Mouse (Mus musculus) testis, adult 2 months (tissue): ENCODE data around the gene Nup98. TPM values are rescaled to one million over a fixed set of nuclear protein-coding genes. Genes with fewer than 3 reads are reported as not detected.
A peak's percentile ranks its signal among the peaks of the same experiment; 100 is the strongest.

Experiments used
- H3K27ac ChIP-seq: fragments of 200-500 bp; 2 replicates; pipeline ENCODE4 v1.5.1; 2012; ENCODE audit warnings: low read depth, low read length; ENCODE audit not compliant: control insufficient read depth, insufficient read depth
- H3K27me3 ChIP-seq: fragments of 200-500 bp; 2 replicates; pipeline ENCODE4 v1.6.1; 2012; ENCODE audit warnings: mild to moderate bottlenecking, low read length, moderate library complexity; ENCODE audit not compliant: control insufficient read depth, insufficient read depth
- H3K36me3 ChIP-seq: fragments of 200-500 bp; 2 replicates; pipeline ENCODE4 v1.6.1; 2012; ENCODE audit warnings: mild to moderate bottlenecking, low read length; ENCODE audit not compliant: control insufficient read depth, insufficient read depth
- H3K4me1 ChIP-seq: fragments of 200-500 bp; 2 replicates; pipeline ENCODE4 v1.6.1; 2012; ENCODE audit warnings: low read length; ENCODE audit not compliant: control insufficient read depth, insufficient read depth
- H3K4me3 ChIP-seq: fragments of 200-500 bp; 2 replicates; pipeline ENCODE4 v1.5.1; 2012; ENCODE audit warnings: low read depth, mild to moderate bottlenecking, low read length, moderate library complexity, mixed read lengths; ENCODE audit not compliant: control insufficient read depth
- CTCF ChIP-seq: fragments of 200-500 bp; IDR thresholded peaks from 2 replicates; pipeline ENCODE4 v1.5.1; 2012; ENCODE audit warnings: low read depth, mild to moderate bottlenecking, inconsistent platforms, low read length, moderate library complexity; ENCODE audit not compliant: control insufficient read depth, insufficient read depth, insufficient replicate concordance
- POLR2A ChIP-seq: fragments of 200-500 bp; IDR thresholded peaks from 2 replicates; pipeline ENCODE4 v1.6.1; 2012; ENCODE audit warnings: low read depth, mild to moderate bottlenecking, inconsistent platforms, low read length, moderate library complexity; ENCODE audit not compliant: control insufficient read depth
- polyA plus RNA-seq: library from polyadenylated mRNA; depleted of rRNA; stranded (reverse); fragments of >200 nt; gene quantifications from 2 replicates; pipeline ENCODE4 v1.2.3, GENCODE M21; 2012

The Nup98 gene
- polyA plus RNA-seq, 1 experiment: 126 TPM

DNA sequence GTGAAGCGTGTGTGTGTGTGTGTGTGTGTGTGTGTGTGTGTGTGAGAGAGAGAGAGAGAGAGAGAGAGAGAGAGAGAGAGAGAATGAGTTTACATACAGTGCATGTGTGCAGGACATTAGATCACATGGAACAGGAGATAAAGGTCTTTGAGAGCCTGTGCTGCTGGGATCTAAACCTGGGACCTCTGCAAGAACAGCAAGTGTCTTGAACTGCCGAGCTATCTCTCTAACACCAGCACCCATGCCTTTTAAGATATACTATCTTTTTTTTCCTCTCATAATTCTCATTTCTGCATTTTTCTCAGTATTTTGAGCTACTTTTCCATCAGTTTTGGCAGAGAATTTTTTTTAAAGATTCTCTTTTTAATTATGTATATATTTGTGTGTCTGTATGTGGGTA is 106.4 kb downstream of the Nup98 start:
- Histone ChIP-seq H3K4me3 (no peak overlapping the region), H3K27ac (no peak overlapping the region), H3K36me3 (no peaks in the 10 kb centered on the region), H3K4me1 (peaks cover 29% of the 10 kb centered on the region), H3K27me3 (no peaks in the 10 kb centered on the region)
- no peak for TF ChIP-seq CTCF
- TF ChIP-seq POLR2A: no peak

- Histone ChIP-seq H3K36me3 (no peaks in the 10 kb centered on the region), H3K27ac (no peak overlapping the region), H3K27me3 (no peaks in the 10 kb centered on the region), H3K4me1 (peaks cover 29% of the 10 kb centered on the region), H3K4me3 (no peak overlapping the region)
- TF ChIP-seq CTCF: no peak
- no peak for TF ChIP-seq POLR2A
Measured at GRCm38 (mm10) chr7:102102696-102103095, 107.3 kb downstream of the Nup98 start.

DNA sequence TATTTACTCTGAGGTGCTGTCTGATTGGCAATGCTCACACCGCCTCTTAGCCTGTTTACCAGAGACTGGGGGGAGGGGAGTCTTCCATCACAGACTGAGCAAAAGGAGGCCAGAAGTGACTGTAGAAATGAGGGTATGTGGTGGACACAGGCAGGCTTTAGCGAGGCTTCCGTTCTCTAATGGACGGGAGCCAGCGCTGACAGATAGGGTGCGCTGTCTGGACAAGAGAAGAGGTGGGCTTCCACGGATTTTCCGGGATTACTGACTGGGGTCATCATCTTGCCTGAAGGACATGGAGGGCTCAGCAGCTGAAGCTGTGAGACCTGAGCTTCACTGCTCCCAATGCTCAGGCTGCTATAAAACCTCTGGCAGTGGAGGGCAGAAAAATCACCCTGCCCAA is 107.7 kb downstream of the Nup98 start:
- Histone ChIP-seq H3K4me3 (no peak overlapping the region), H3K4me1 (peaks cover 29% of the 10 kb centered on the region), H3K27me3 (no peaks in the 10 kb centered on the region), H3K27ac (no peak overlapping the region), H3K36me3 (no peaks in the 10 kb centered on the region)
- TF ChIP-seq POLR2A (no peak), CTCF (no peak)

- Histone ChIP-seq H3K27me3 (no peaks in the 10 kb centered on the region), H3K27ac (no peak within 1 kb of the TSS), H3K36me3 (no peaks in the 10 kb centered on the region), H3K4me1 (peaks cover 22% of the 10 kb centered on the region), H3K4me3 (no peak within 1 kb of the TSS)
- TF ChIP-seq CTCF (no peak), POLR2A (no peak)
Measured at GRCm38 (mm10) chr7:102101487-102101886, 108.5 kb downstream of the Nup98 start, which contains the start of gene Art1. TSS of gene Art1 (plus strand) at chr7:102101743.

GRCm38 (mm10) chr7:102100868-102101267 is 109.1 kb downstream of the Nup98 start:
- no peak overlapping the region for H3K27ac ChIP-seq
- H3K4me3 ChIP-seq: no peak overlapping the region

DNA sequence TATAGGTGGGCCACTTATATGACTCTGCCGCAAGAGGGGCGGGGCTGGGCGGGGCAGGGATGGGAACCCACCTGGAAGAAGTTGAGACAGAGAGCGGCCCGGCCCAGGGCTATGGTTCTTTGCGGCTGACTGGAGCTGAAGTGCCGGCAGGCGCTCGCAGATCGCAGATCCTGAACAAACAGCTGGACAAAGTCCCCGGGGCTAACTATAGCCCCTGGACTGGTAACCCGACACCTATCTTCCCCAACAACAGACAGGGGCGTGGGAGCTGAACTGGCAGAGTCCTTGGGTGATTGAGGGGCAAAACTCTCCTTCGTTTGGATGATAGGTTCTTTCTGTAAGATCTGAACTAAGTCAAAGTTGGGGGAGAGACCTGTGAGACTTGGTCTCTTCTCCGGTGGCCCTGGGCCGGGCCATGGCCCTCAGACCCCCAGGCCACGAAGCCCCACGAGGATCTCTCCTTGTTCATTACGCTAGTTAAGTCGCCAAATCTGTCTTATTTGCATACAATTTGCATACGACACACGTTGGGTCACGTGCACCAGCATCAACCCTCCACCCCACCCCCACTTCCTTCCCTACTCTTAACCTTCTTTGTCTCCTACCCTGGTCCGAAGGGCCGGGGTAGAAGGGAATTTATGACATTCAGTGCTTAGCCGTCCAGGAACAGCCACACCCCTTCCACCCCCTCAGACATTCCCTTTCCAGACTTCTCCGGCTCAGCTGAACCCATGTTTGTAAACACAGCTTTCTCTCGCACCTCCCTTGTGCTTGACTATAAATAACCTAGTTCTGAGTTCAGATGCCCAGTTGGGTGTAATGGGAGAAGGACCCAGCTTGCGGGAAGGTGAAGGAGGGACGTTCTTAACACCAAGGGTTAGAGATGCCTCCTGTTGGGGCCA is 110.0 kb downstream of the Nup98 start:
- Histone ChIP-seq H3K27me3 (no peaks in the 10 kb centered on the region), H3K4me3 (peak overlapping the region; percentile 83), H3K27ac (no peak overlapping the region; the same call in 1 of the 2 replicates), H3K4me1 (peaks cover 21% of the 10 kb centered on the region), H3K36me3 (no peaks in the 10 kb centered on the region)
- TF ChIP-seq POLR2A (no peak), CTCF (no peak)

More at GRCm38 (mm10) chr7:102100868-102101267, 109.1 kb downstream of the Nup98 start:
- Histone ChIP-seq H3K4me1 (peaks cover 21% of the 10 kb centered on the region), H3K36me3 (no peaks in the 10 kb centered on the region), H3K27me3 (no peaks in the 10 kb centered on the region)
- TF ChIP-seq CTCF: no peak
- no peak for TF ChIP-seq POLR2A

DNA sequence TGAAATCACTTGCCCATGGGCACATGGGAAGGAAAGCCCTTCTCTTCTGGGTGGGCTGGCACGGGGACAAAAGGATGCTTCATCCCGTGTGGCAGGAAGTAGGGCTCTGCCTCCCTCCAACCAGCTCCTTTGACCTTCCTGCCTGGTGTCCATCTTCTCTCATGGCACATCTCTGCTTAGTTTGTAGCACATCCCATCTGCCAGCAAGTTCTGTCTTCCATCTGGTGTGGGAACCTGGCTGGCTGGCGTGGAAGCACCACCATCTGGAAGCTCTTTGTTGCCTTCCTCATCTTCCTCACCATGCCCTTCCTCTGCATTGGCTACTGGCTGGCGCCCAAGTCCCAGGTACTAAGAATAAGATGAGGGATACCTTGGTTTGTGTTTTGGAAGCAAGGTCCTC is 122.6 kb downstream of the Nup98 start:
- TF ChIP-seq CTCF: no peak
- no peak for TF ChIP-seq POLR2A
- no peaks in the 10 kb centered on the region for H3K36me3 ChIP-seq
- H3K27me3 ChIP-seq: no peaks in the 10 kb centered on the region
- H3K4me1 ChIP-seq: peaks cover 2% of the 10 kb centered on the region; the same call in 1 of the 2 replicates
- H3K27ac ChIP-seq: no peak overlapping the region
- H3K4me3 ChIP-seq: no peak overlapping the region

DNA sequence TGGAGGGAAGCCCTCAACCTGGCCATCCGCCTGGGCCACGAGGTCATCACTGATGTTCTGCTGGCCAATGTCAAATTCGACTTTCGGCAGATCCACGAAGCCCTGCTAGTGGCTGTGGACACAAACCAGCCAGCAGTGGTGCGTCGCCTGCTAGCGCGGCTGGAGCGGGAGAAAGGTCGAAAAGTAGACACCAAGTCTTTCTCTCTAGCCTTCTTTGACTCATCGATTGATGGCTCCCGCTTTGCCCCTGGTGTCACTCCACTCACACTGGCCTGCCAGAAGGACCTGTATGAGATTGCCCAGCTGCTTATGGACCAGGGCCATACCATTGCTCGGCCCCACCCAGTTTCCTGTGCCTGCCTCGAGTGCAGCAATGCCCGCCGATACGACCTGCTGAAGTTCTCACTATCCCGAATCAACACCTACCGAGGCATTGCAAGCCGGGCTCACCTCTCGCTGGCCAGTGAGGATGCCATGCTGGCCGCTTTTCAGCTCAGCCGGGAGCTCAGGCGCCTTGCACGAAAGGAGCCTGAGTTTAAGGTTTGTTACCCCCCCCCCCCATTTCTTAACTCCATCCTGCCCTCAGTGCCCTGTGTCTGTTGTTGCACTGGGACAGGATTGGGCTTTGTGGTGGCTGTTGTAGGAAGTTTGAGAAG is 125.8 kb downstream of the Nup98 start:
- peaks cover 2% of the 10 kb centered on the region; the same call in 1 of the 2 replicates for H3K4me1 ChIP-seq
- H3K4me3 ChIP-seq: no peak overlapping the region
- H3K27me3 ChIP-seq: no peaks in the 10 kb centered on the region
- TF ChIP-seq CTCF (no peak), POLR2A (no peak)
- no peak overlapping the region for H3K27ac ChIP-seq
- peaks cover 5% of the 10 kb centered on the region for H3K36me3 ChIP-seq
